Mouse (Mus musculus): ENCODE measurements at regions not wholly inside any gene's neighbourhood (a gene's known extent, or its start where the extent isn't known, plus 50 kb on each side); places are given as distances from the start of the nearest gene placed in this dataset.

- Histone ChIP-seq H3K9ac (ENCODE audit: low read length) (no peak overlapping the region), H3K9me3 (ENCODE audit: control insufficient read depth, low read length) (no peaks in the 10 kb centered on the region), H3K4me2 (ENCODE audit: low read length) (no peak overlapping the region), H3K4me3 (ENCODE audit: low read depth, low read length) (no peak overlapping the region), H3K36me3 (ENCODE audit: control insufficient read depth, insufficient read depth, low read length) (no peaks in the 10 kb centered on the region), H3K27me3 (replicated peaks; ENCODE audit: control insufficient read depth, insufficient read depth, low read length) (no peaks in the 10 kb centered on the region), H3K27ac (ENCODE audit: low read depth) (no peak overlapping the region), H3K4me1 (replicated peaks; ENCODE audit: control insufficient read depth, insufficient read depth, low read length) (no peaks in the 10 kb centered on the region)
- ATAC-seq (replicated peaks; ENCODE audit: low FRiP score, low TSS enrichment, low read depth), result no peak
- WGBS, result 90% methylated on average over 2 of the region's 2 CpGs
- no peak for DNase-seq (ENCODE audit: low spot score)
Measured at GRCm38 (mm10) chr4:55765780-55766179, 233.5 kb upstream of the Klf4 start.

DNA sequence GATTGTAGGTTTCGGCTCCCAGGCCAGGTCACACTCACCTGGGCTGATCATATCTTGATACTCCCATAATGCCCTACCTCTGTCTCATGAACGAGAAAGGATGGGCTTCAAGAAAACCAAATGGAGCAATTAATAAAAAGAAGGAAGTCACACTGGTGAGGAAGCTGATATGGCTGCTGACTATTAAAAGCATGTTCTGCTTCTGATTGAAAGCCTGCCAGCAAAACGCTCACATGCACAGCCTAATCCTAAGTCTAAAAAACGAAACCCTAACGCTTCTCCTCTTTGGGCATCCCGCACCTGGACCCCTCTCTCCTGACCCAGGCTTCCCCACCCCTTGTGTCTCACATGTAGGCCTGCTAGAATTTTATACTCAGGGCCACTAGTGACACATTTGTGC, 230.8 kb upstream of the Klf4 start:
- Histone ChIP-seq H3K27me3 (replicated peaks; ENCODE audit: control insufficient read depth, insufficient read depth, low read length) (no peaks in the 10 kb centered on the region), H3K27ac (ENCODE audit: low read depth) (no peak overlapping the region), H3K9ac (ENCODE audit: low read length) (no peak overlapping the region), H3K36me3 (ENCODE audit: control insufficient read depth, insufficient read depth, low read length) (no peaks in the 10 kb centered on the region), H3K4me2 (ENCODE audit: low read length) (no peak overlapping the region), H3K4me3 (ENCODE audit: low read depth, low read length) (no peak overlapping the region), H3K4me1 (replicated peaks; ENCODE audit: control insufficient read depth, insufficient read depth, low read length) (no peaks in the 10 kb centered on the region), H3K9me3 (ENCODE audit: control insufficient read depth, low read length) (no peaks in the 10 kb centered on the region)
- ATAC-seq (replicated peaks; ENCODE audit: low FRiP score, low TSS enrichment, low read depth) (no peak), DNase-seq (ENCODE audit: low spot score) (no peak)
- WGBS, result 81% methylated on average over 6 of the region's 6 CpGs

- no peak overlapping the region for H3K4me2 ChIP-seq (ENCODE audit: low read length)
- H3K4me3 ChIP-seq (ENCODE audit: low read depth, low read length), result no peak overlapping the region
- H3K27ac ChIP-seq (ENCODE audit: low read depth), result no peak overlapping the region
- ATAC-seq (replicated peaks; ENCODE audit: low FRiP score, low TSS enrichment, low read depth) (no peak), DNase-seq (ENCODE audit: low spot score) (no peak)
- no peaks in the 10 kb centered on the region for H3K4me1 ChIP-seq (replicated peaks; ENCODE audit: control insufficient read depth, insufficient read depth, low read length)
- WGBS, result 46% methylated on average over 4 of the region's 4 CpGs
- no peak overlapping the region for H3K9ac ChIP-seq (ENCODE audit: low read length)
- no peaks in the 10 kb centered on the region for H3K9me3 ChIP-seq (ENCODE audit: control insufficient read depth, low read length)
- H3K36me3 ChIP-seq (ENCODE audit: control insufficient read depth, insufficient read depth, low read length), result no peaks in the 10 kb centered on the region
- no peaks in the 10 kb centered on the region for H3K27me3 ChIP-seq (replicated peaks; ENCODE audit: control insufficient read depth, insufficient read depth, low read length)
Measured at GRCm38 (mm10) chr4:55762389-55762788, 230.1 kb upstream of the Klf4 start.

- Histone ChIP-seq H3K9ac (ENCODE audit: low read length) (no peak overlapping the region), H3K9me3 (ENCODE audit: control insufficient read depth, low read length) (no peaks in the 10 kb centered on the region), H3K27ac (ENCODE audit: low read depth) (no peak overlapping the region), H3K36me3 (ENCODE audit: control insufficient read depth, insufficient read depth, low read length) (no peaks in the 10 kb centered on the region), H3K27me3 (replicated peaks; ENCODE audit: control insufficient read depth, insufficient read depth, low read length) (no peaks in the 10 kb centered on the region), H3K4me2 (ENCODE audit: low read length) (no peak overlapping the region), H3K4me3 (ENCODE audit: low read depth, low read length) (no peak overlapping the region), H3K4me1 (replicated peaks; ENCODE audit: control insufficient read depth, insufficient read depth, low read length) (no peaks in the 10 kb centered on the region)
- DNase-seq (ENCODE audit: low spot score) (no peak), ATAC-seq (replicated peaks; ENCODE audit: low FRiP score, low TSS enrichment, low read depth) (no peak)
- 70% methylated on average over 15 of the region's 15 CpGs for WGBS
Measured at GRCm38 (mm10) chr4:55757148-55757927, 225.1 kb upstream of the Klf4 start.

GRCm38 (mm10) chr4:55749949-55750600, 217.8 kb upstream of the Klf4 start:
- Histone ChIP-seq H3K36me3 (ENCODE audit: control insufficient read depth, insufficient read depth, low read length) (no peaks in the 10 kb centered on the region), H3K9me3 (ENCODE audit: control insufficient read depth, low read length) (no peaks in the 10 kb centered on the region), H3K4me2 (ENCODE audit: low read length) (no peak overlapping the region), H3K27me3 (replicated peaks; ENCODE audit: control insufficient read depth, insufficient read depth, low read length) (no peaks in the 10 kb centered on the region), H3K4me1 (replicated peaks; ENCODE audit: control insufficient read depth, insufficient read depth, low read length) (no peaks in the 10 kb centered on the region), H3K9ac (ENCODE audit: low read length) (no peak overlapping the region), H3K27ac (ENCODE audit: low read depth) (no peak overlapping the region), H3K4me3 (ENCODE audit: low read depth, low read length) (no peak overlapping the region)
- DNase-seq (ENCODE audit: low spot score), result no peak
- ATAC-seq (replicated peaks; ENCODE audit: low FRiP score, low TSS enrichment, low read depth), result no peak
- 72% methylated on average over 20 of the region's 20 CpGs for WGBS

GRCm38 (mm10) chr4:55741355-55741754, 209.1 kb upstream of the Klf4 start:
- no peaks in the 10 kb centered on the region for H3K4me1 ChIP-seq (replicated peaks; ENCODE audit: control insufficient read depth, insufficient read depth, low read length)
- H3K27ac ChIP-seq (ENCODE audit: low read depth), result no peak overlapping the region

DNA sequence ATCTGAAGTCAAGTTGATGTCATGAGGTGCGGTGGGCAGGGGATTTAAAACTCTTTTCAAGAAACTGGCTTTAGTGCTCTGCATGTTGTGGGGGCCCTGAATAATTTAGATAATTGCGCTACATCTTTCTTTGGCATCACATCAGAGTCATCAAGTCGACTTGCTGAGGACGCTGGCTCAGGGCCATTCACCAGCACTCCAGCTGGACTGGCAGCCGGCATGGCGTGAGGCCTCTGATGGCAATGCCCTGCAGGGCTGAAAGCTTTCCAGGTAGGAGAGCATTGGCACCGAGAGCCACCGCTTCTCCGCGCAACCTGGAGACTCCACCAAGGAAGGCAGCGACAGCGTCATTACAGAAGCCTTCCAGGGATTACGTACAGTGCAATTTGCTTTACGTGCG, 207.8 kb upstream of the Klf4 start:
- Histone ChIP-seq H3K27me3 (replicated peaks; ENCODE audit: control insufficient read depth, insufficient read depth, low read length) (no peaks in the 10 kb centered on the region), H3K9me3 (ENCODE audit: control insufficient read depth, low read length) (no peaks in the 10 kb centered on the region), H3K4me3 (ENCODE audit: low read depth, low read length) (no peak overlapping the region), H3K27ac (ENCODE audit: low read depth) (no peak overlapping the region), H3K36me3 (ENCODE audit: control insufficient read depth, insufficient read depth, low read length) (no peaks in the 10 kb centered on the region), H3K4me2 (ENCODE audit: low read length) (no peak overlapping the region), H3K4me1 (replicated peaks; ENCODE audit: control insufficient read depth, insufficient read depth, low read length) (no peaks in the 10 kb centered on the region), H3K9ac (ENCODE audit: low read length) (no peak overlapping the region)
- ATAC-seq (replicated peaks; ENCODE audit: low FRiP score, low TSS enrichment, low read depth), result no peak
- WGBS, result 84% methylated on average over 15 of the region's 15 CpGs
- DNase-seq (ENCODE audit: low spot score), result no peak

More at GRCm38 (mm10) chr4:55741355-55741754, 209.1 kb upstream of the Klf4 start:
- no peak overlapping the region for H3K4me2 ChIP-seq (ENCODE audit: low read length)
- no peaks in the 10 kb centered on the region for H3K36me3 ChIP-seq (ENCODE audit: control insufficient read depth, insufficient read depth, low read length)
- 90% methylated on average over 8 of the region's 8 CpGs for WGBS
- H3K9ac ChIP-seq (ENCODE audit: low read length), result no peak overlapping the region
- H3K4me3 ChIP-seq (ENCODE audit: low read depth, low read length), result no peak overlapping the region
- ATAC-seq (replicated peaks; ENCODE audit: low FRiP score, low TSS enrichment, low read depth), result no peak
- no peak for DNase-seq (ENCODE audit: low spot score)
- H3K27me3 ChIP-seq (replicated peaks; ENCODE audit: control insufficient read depth, insufficient read depth, low read length), result no peaks in the 10 kb centered on the region
- no peaks in the 10 kb centered on the region for H3K9me3 ChIP-seq (ENCODE audit: control insufficient read depth, low read length)

- no peak overlapping the region for H3K9ac ChIP-seq (ENCODE audit: low read length)
- H3K27me3 ChIP-seq (replicated peaks; ENCODE audit: control insufficient read depth, insufficient read depth, low read length), result no peaks in the 10 kb centered on the region
- DNase-seq (ENCODE audit: low spot score) (no peak), ATAC-seq (replicated peaks; ENCODE audit: low FRiP score, low TSS enrichment, low read depth) (no peak)
- no peaks in the 10 kb centered on the region for H3K4me1 ChIP-seq (replicated peaks; ENCODE audit: control insufficient read depth, insufficient read depth, low read length)
- no peak overlapping the region for H3K27ac ChIP-seq (ENCODE audit: low read depth)
- H3K4me2 ChIP-seq (ENCODE audit: low read length), result no peak overlapping the region
- no peaks in the 10 kb centered on the region for H3K9me3 ChIP-seq (ENCODE audit: control insufficient read depth, low read length)
- WGBS, result 92% methylated on average over 1 of the region's 1 CpGs
- no peaks in the 10 kb centered on the region for H3K36me3 ChIP-seq (ENCODE audit: control insufficient read depth, insufficient read depth, low read length)
- H3K4me3 ChIP-seq (ENCODE audit: low read depth, low read length), result no peak overlapping the region
Measured at GRCm38 (mm10) chr4:55738714-55739113, 206.4 kb upstream of the Klf4 start.

GRCm38 (mm10) chr4:55735453-55735852, 203.2 kb upstream of the Klf4 start:
- no peaks in the 10 kb centered on the region for H3K27me3 ChIP-seq (replicated peaks; ENCODE audit: control insufficient read depth, insufficient read depth, low read length)
- H3K27ac ChIP-seq (ENCODE audit: low read depth), result no peak overlapping the region
- no peak overlapping the region for H3K9ac ChIP-seq (ENCODE audit: low read length)
- H3K4me1 ChIP-seq (replicated peaks; ENCODE audit: control insufficient read depth, insufficient read depth, low read length), result no peaks in the 10 kb centered on the region
- H3K4me2 ChIP-seq (ENCODE audit: low read length), result no peak overlapping the region
- WGBS, result 37% methylated on average over 3 of the region's 3 CpGs
- H3K9me3 ChIP-seq (ENCODE audit: control insufficient read depth, low read length), result no peaks in the 10 kb centered on the region
- DNase-seq (ENCODE audit: low spot score) (no peak), ATAC-seq (replicated peaks; ENCODE audit: low FRiP score, low TSS enrichment, low read depth) (no peak)
- no peaks in the 10 kb centered on the region for H3K36me3 ChIP-seq (ENCODE audit: control insufficient read depth, insufficient read depth, low read length)
- H3K4me3 ChIP-seq (ENCODE audit: low read depth, low read length), result no peak overlapping the region

Data from intestine, embryonic 14.5 days (tissue).